In the genomic region with DNA sequence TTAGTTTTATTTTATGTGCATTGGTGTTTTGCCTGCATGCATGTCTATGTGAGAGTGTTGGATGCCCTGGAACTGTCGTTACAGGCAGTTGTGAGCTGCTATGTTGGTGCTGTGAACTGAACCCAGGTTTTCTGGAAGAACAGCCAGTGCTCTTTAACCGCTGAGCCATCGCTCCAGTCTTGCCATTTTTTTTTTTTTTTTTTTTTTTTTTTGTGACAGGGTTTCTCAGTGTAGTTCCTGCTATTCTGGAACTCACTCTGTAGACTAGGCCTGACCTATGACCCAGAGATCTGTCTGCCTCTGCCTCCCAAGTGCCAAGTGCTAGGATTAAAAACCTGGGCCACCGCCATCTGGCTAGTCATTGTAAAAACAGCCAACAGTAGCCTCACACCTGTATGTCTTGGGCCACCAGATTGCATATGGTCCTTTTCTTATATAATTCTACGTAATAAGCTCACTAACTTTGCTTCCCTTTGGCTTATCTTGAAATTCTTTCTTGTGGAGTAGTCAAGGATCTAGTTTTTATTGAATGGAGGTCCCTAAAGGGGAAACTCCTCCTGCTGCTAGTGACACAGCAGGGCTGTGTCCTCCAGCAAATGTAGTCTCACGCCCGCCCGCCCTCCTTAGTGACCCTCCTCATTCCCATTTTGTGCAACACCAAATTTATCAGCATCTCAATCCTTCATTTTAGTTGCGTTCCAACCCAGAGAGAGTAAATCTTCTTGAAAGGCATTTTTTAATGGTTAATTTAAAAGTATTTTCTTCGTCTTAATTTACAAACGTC, we compare ENCODE assay signal across 8 mouse cellular contexts. TPM values are rescaled to one million over a fixed set of nuclear protein-coding genes. Genes with fewer than 3 reads are reported as not detected.
DNase-seq lines count a peak whose midpoint lies in the region; ATAC-seq and TF ChIP-seq lines count a peak whose summit lies in the region.

No protein-coding gene starts in this region.

- H3K9me3 ChIP-seq in ES-E14 (ENCODE audit: control insufficient read depth, insufficient read depth, low read depth, low read length) = no peaks in the 10 kb centered on the region
- no peaks in the 10 kb centered on the region for H3K9me3 ChIP-seq in heart, embryonic 13.5 days
- no peaks in the 10 kb centered on the region for H3K9me3 ChIP-seq in liver, embryonic 13.5 days (replicated peaks)

- WGBS in heart, embryonic 13.5 days = 60% methylated on average over 11 of the region's 11 CpGs
- WGBS in liver, embryonic 13.5 days (ENCODE audit: insufficient replicate concordance) = 59% methylated on average over 11 of the region's 11 CpGs

- DNase-seq in gastrocnemius, postnatal 10 days = peak; percentile 19
- no peak for DNase-seq in gastrocnemius, postnatal 36 days
- no peak for DNase-seq in ES-E14 (ENCODE audit: low read depth, low spot score)
- DNase-seq in liver, embryonic 13.5 days = no peak
- DNase-seq in layer of hippocampus, postnatal 14 days (ENCODE audit: low spot score in 2 of 2) = no peak
- DNase-seq in right cerebral cortex, postnatal 14 days = no peak
- DNase-seq in urinary bladder, postnatal 4 days (ENCODE audit: low spot score in 2 of 2) = no peak

- ATAC-seq in heart, embryonic 13.5 days (ENCODE audit: extremely low read depth, insufficient number of reproducible peaks, low FRiP score, low TSS enrichment) = no peak
- no peak for ATAC-seq in liver, embryonic 13.5 days (ENCODE audit: low read depth)

- intact Hi-C loops in gastrocnemius, postnatal 36 days (cut with DNase I) = no loop called here

- no peak overlapping the region for H3K9ac ChIP-seq in ES-E14 (ENCODE audit: insufficient read depth, low read depth, low read length, poor library complexity, severe bottlenecking)
- H3K9ac ChIP-seq in heart, embryonic 13.5 days = no peak overlapping the region
- H3K9ac ChIP-seq in liver, embryonic 13.5 days = no peak overlapping the region

- no peaks in the 10 kb centered on the region for H3K36me3 ChIP-seq in ES-E14 (ENCODE audit: control insufficient read depth, insufficient read depth, low read length, poor library complexity, severe bottlenecking)
- H3K36me3 ChIP-seq in heart, embryonic 13.5 days = no peaks in the 10 kb centered on the region
- H3K36me3 ChIP-seq in liver, embryonic 13.5 days = no peaks in the 10 kb centered on the region

- H3K27me3 ChIP-seq in heart, embryonic 13.5 days (replicated peaks) = no peaks in the 10 kb centered on the region
- no peaks in the 10 kb centered on the region for H3K27me3 ChIP-seq in liver, embryonic 13.5 days

- peak overlapping the region; percentile 28 to 54; a peak in 3 of 4 replicates for H3K4me3 ChIP-seq in ES-E14 (ENCODE audit: insufficient read depth in 1 of 2, low read depth in 1 of 2, low read length in 2 of 2, poor library complexity in 1 of 2, severe bottlenecking in 1 of 2)
- H3K4me3 ChIP-seq in heart, embryonic 13.5 days = peak overlapping the region; percentile 39
- H3K4me3 ChIP-seq in liver, embryonic 13.5 days (replicated peaks) = no peak overlapping the region

- in situ Hi-C loops in ES-E14 (cut with MboI; ENCODE audit: low sequenced_read_pairs in 2 of 2, unreplicated experiment in 2 of 2) = no loop called here

- peak overlapping the region; percentile 63 for H3K4me2 ChIP-seq in heart, embryonic 13.5 days
- peak overlapping the region; percentile 67; the same call in 1 of the 2 replicates for H3K4me2 ChIP-seq in liver, embryonic 13.5 days

- peak overlapping the region; percentile 79 for H3K27ac ChIP-seq in ES-E14 (ENCODE audit: insufficient read depth, low read depth, low read length, poor library complexity, severe bottlenecking)
- H3K27ac ChIP-seq in heart, embryonic 13.5 days (replicated peaks) = peak overlapping the region; percentile 90
- peak overlapping the region; percentile 72 for H3K27ac ChIP-seq in liver, embryonic 13.5 days

- H3K4me1 ChIP-seq in ES-E14 (ENCODE audit: control insufficient read depth in 2 of 2, insufficient read depth in 2 of 2, low read length in 2 of 2, poor library complexity in 1 of 2) = peaks cover 6 to 28% of the 10 kb centered on the region in 2 experiments
- H3K4me1 ChIP-seq in heart, embryonic 13.5 days = peaks cover 18% of the 10 kb centered on the region
- peaks cover 21% of the 10 kb centered on the region for H3K4me1 ChIP-seq in liver, embryonic 13.5 days (replicated peaks)

TF ChIP-seq in ES-E14, 5 proteins besides CTCF, POLR2A, EP300 and RAD21:
- TF ChIP-seq ZNF384 (IDR thresholded peaks at IDR 0.05; ENCODE audit: low read depth, low read length) (peak; percentile 90), CHD2 (IDR thresholded peaks at IDR 0.05; ENCODE audit: low read depth, low read length) (no peak)

RNA-seq across cellular contexts. Expression of a gene that starts 12.2 kb away (rescaled TPM):
- 10 to 100 TPM; 18.4 to 24.3 TPM for total RNA-seq in gastrocnemius, postnatal 10 days (2021)
- total RNA-seq in gastrocnemius, postnatal 36 days (2021) = 10 to 100 TPM; 14.3 to 15.0 TPM
- total RNA-seq in ES-E14 (2012; rRNA removed) = 62.7 and 72.4 TPM in 2 replicates
- polyA plus RNA-seq in heart, embryonic 13.5 days (2015; fragmentation: Nextera tagmentation; extraction: Ambion mirVana) = 17.5 and 19.8 TPM in 2 replicates
- polyA plus RNA-seq in liver, embryonic 13.5 days (2015; fragmentation: Nextera tagmentation; extraction: Ambion mirVana) = 10.0 and 11.7 TPM in 2 replicates
- 10 to 100 TPM; 60.5 to 67.0 TPM for total RNA-seq in layer of hippocampus, postnatal 14 days (2021)

RNA-seq across cellular contexts. Expression of a gene that starts 20.1 kb away (rescaled TPM):
- 10 to 100 TPM; 18.7 to 21.4 TPM for total RNA-seq in gastrocnemius, postnatal 10 days (2021)
- 1 to 10 TPM; 5.7 to 6.1 TPM for total RNA-seq in gastrocnemius, postnatal 36 days (2021)
- total RNA-seq in ES-E14 (2012; rRNA removed) = 16.4 and 21.6 TPM in 2 replicates
- 9.7 and 11.4 TPM in 2 replicates for polyA plus RNA-seq in heart, embryonic 13.5 days (2015; fragmentation: Nextera tagmentation; extraction: Ambion mirVana)
- 4.0 TPM in 2 replicates for polyA plus RNA-seq in liver, embryonic 13.5 days (2015; fragmentation: Nextera tagmentation; extraction: Ambion mirVana)
- 1 to 10 TPM; 4.2 to 6.5 TPM for total RNA-seq in layer of hippocampus, postnatal 14 days (2021)

RNA-seq across cellular contexts. Expression of a gene that starts 30.3 kb away (rescaled TPM):
- total RNA-seq in gastrocnemius, postnatal 10 days (2021) = 10 to 100 TPM; 46.4 to 50.3 TPM
- 10 to 100 TPM; 23.8 to 25.4 TPM for total RNA-seq in gastrocnemius, postnatal 36 days (2021)
- 153 and 165 TPM in 2 replicates for total RNA-seq in ES-E14 (2012; rRNA removed)
- 116 and 125 TPM in 2 replicates for polyA plus RNA-seq in heart, embryonic 13.5 days (2015; fragmentation: Nextera tagmentation; extraction: Ambion mirVana)
- 75.0 and 85.0 TPM in 2 replicates for polyA plus RNA-seq in liver, embryonic 13.5 days (2015; fragmentation: Nextera tagmentation; extraction: Ambion mirVana)
- total RNA-seq in layer of hippocampus, postnatal 14 days (2021) = 10 to 100 TPM; 86.0 to 87.9 TPM

RNA-seq across cellular contexts. Expression of a gene that starts 45.2 kb away (rescaled TPM):
- 10 to 100 TPM; 63.2 to 67.2 TPM for total RNA-seq in gastrocnemius, postnatal 10 days (2021)
- total RNA-seq in gastrocnemius, postnatal 36 days (2021) = 10 to 100 TPM; 58.8 to 68.7 TPM
- 24.7 and 33.6 TPM in 2 replicates for total RNA-seq in ES-E14 (2012; rRNA removed)
- 72.8 and 74.7 TPM in 2 replicates for polyA plus RNA-seq in heart, embryonic 13.5 days (2015; fragmentation: Nextera tagmentation; extraction: Ambion mirVana)
- 21.2 and 22.9 TPM in 2 replicates for polyA plus RNA-seq in liver, embryonic 13.5 days (2015; fragmentation: Nextera tagmentation; extraction: Ambion mirVana)
- 10 to 100 TPM; 47.0 to 51.7 TPM for total RNA-seq in layer of hippocampus, postnatal 14 days (2021)

RNA-seq across cellular contexts. Expression of a gene that starts 55.9 kb away (rescaled TPM):
- 1 to 10 TPM; 2.1 to 3.4 TPM for total RNA-seq in gastrocnemius, postnatal 10 days (2021)
- under 1 TPM; 0.59 to 0.91 TPM for total RNA-seq in gastrocnemius, postnatal 36 days (2021)
- 22.9 and 43.7 TPM in 2 replicates for total RNA-seq in ES-E14 (2012; rRNA removed)
- polyA plus RNA-seq in heart, embryonic 13.5 days (2015; fragmentation: Nextera tagmentation; extraction: Ambion mirVana) = 5.5 and 7.2 TPM in 2 replicates
- 1.5 and 1.6 TPM in 2 replicates for polyA plus RNA-seq in liver, embryonic 13.5 days (2015; fragmentation: Nextera tagmentation; extraction: Ambion mirVana)
- total RNA-seq in layer of hippocampus, postnatal 14 days (2021) = 10 to 100 TPM; 15.2 to 19.1 TPM
